Mouse (Mus musculus) intestine, embryonic 15.5 days (tissue): ENCODE results near the gene Impg1. TPM values are rescaled to one million over a fixed set of nuclear protein-coding genes. Genes with fewer than 3 reads are reported as not detected.

Experiments used
- ATAC-seq: fragments of 200-750 bp; cut with Nextera tagmentation; 2 replicates; pipeline ENCODE4 v1.8.0; 2017; ENCODE audit warnings: moderate TSS enrichment, moderate library complexity
- H3K27ac ChIP-seq: fragments of 300-500 bp; sonication (generic); 2 replicates; pipeline ENCODE4 v1.5.1; 2015; ENCODE audit warnings: mild to moderate bottlenecking, inconsistent platforms
- H3K27me3 ChIP-seq: fragments of 300-500 bp; sonication (generic); replicated peaks from 2 replicates; pipeline ENCODE4 v1.6.1; 2015; ENCODE audit warnings: inconsistent platforms
- H3K36me3 ChIP-seq: fragments of 300-500 bp; sonication (generic); 2 replicates; pipeline ENCODE4 v1.6.1; 2015; ENCODE audit warnings: inconsistent platforms
- H3K4me1 ChIP-seq: fragments of 300-500 bp; sonication (generic); replicated peaks from 2 replicates; pipeline ENCODE4 v1.6.1; 2015; ENCODE audit warnings: inconsistent platforms
- H3K4me2 ChIP-seq: fragments of 300-500 bp; sonication (generic); replicated peaks from 2 replicates; pipeline ENCODE4 v1.6.1; 2015; ENCODE audit warnings: mild to moderate bottlenecking, inconsistent platforms
- H3K4me3 ChIP-seq: fragments of 300-500 bp; sonication (generic); replicated peaks from 2 replicates; pipeline ENCODE4 v1.5.1; 2015; ENCODE audit warnings: inconsistent platforms
- H3K9ac ChIP-seq: fragments of 300-500 bp; sonication (generic); 2 replicates; pipeline ENCODE4 v1.6.1; 2015; ENCODE audit warnings: inconsistent platforms
- H3K9me3 ChIP-seq: fragments of 300-500 bp; sonication (generic); 2 replicates; pipeline ENCODE4 v1.6.1; 2016; ENCODE audit warnings: inconsistent platforms
- WGBS: fragments of 180-500 bp; shearing (Covaris S2); methylation state at CpG from one replicate; pipeline ENCODE4 v1.1.7; 2015; 5-methylcytosine and 5-hydroxymethylcytosine counted together
- polyA plus RNA-seq: library from polyadenylated mRNA; unstranded; fragments of >200 nt; fragmentation: Nextera tagmentation; extraction: Ambion mirVana; gene quantifications from 2 replicates; pipeline ENCODE4 v1.2.1, GENCODE M21; 2015

Gene Impg1
- polyA plus RNA-seq, 1 experiment from 2014 or later: not detected

- 92% methylated on average over 4 of the region's 4 CpGs for WGBS
- Histone ChIP-seq H3K27ac (no peak overlapping the region), H3K9ac (no peak overlapping the region), H3K36me3 (peaks cover 2% of the 10 kb centered on the region; the same call in 1 of the 2 replicates), H3K4me1 (no peaks in the 10 kb centered on the region), H3K9me3 (no peaks in the 10 kb centered on the region), H3K4me3 (no peak overlapping the region), H3K27me3 (no peaks in the 10 kb centered on the region), H3K4me2 (no peak overlapping the region)
- no peak for ATAC-seq
Observed at GRCm38 (mm10) chr9:80306390-80306789, 158.9 kb downstream of the Impg1 start.

- no peaks in the 10 kb centered on the region for H3K4me1 ChIP-seq
- no peak overlapping the region for H3K27ac ChIP-seq
- no peak for ATAC-seq
- no peak overlapping the region for H3K9ac ChIP-seq
- H3K4me2 ChIP-seq: no peak overlapping the region
- H3K36me3 ChIP-seq: peaks cover 3% of the 10 kb centered on the region; the same call in 1 of the 2 replicates
- no peaks in the 10 kb centered on the region for H3K9me3 ChIP-seq
- no peaks in the 10 kb centered on the region for H3K27me3 ChIP-seq
- WGBS: 76% methylated on average over 4 of the region's 4 CpGs
- no peak overlapping the region for H3K4me3 ChIP-seq
Observed at GRCm38 (mm10) chr9:80303518-80303917, 161.8 kb downstream of the Impg1 start.

DNA sequence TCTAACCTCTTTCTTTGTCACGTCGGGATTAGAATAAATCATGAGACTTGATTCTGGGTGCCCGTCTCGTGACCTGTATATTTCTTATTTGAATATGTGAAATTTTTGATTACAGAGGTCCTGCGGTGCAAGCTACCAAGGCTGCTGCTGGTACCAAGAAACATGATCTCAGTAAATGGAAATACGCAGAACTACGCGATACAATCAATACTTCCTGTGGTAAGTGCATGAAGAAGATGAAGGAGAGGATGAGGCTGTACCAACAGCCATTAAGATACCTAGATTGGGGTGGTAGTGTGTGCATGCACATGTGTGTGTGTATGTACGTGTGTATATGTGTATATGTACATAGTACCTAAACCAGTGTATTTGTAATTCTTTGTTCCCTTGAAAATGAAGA, 166.2 kb downstream of the Impg1 start:
- Histone ChIP-seq H3K4me1 (no peaks in the 10 kb centered on the region), H3K9me3 (no peaks in the 10 kb centered on the region), H3K4me2 (no peak overlapping the region), H3K27ac (no peak overlapping the region), H3K4me3 (no peak overlapping the region), H3K27me3 (no peaks in the 10 kb centered on the region), H3K36me3 (peaks cover 3% of the 10 kb centered on the region; the same call in 1 of the 2 replicates), H3K9ac (no peak overlapping the region)
- no peak for ATAC-seq
- WGBS: 92% methylated on average over 9 of the region's 9 CpGs

- Histone ChIP-seq H3K9me3 (no peaks in the 10 kb centered on the region), H3K9ac (no peak overlapping the region), H3K36me3 (0 out of 2 replicates have a peak, but pooled peaks cover 3% of the 10 kb centered on the region), H3K27me3 (no peaks in the 10 kb centered on the region), H3K4me1 (no peaks in the 10 kb centered on the region), H3K4me3 (no peak overlapping the region), H3K27ac (no peak overlapping the region), H3K4me2 (no peak overlapping the region)
- 76% methylated on average over 4 of the region's 4 CpGs for WGBS
- ATAC-seq: no peak
Observed at GRCm38 (mm10) chr9:80296086-80296485, 169.2 kb downstream of the Impg1 start.

DNA sequence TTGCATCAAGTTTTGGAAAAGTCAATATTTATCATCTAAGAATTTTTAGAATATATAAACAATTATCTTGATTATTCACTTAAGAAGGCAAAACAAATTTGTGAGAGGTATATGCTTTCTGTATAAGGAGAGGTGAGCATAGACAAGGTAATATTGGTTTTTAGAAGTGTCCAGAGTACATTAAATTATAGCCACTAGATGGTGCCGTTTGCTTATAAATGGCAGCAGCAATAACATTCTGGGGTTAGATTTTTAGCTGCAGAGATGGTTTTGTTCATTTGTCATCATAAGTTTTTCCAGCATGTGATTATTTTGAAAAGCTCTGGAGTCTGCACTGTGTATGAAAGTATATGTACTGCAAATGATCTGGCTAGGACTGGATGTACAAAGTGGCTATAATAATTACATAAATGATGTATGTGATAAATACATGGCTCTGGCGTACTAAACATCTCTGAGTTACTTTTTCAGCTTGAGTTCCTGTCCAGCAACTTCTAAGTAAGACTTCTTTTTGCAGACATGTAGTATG, 172.2 kb downstream of the Impg1 start:
- no peak overlapping the region for H3K4me3 ChIP-seq
- no peak overlapping the region for H3K27ac ChIP-seq
- no peaks in the 10 kb centered on the region for H3K9me3 ChIP-seq
- no peak overlapping the region for H3K4me2 ChIP-seq
- peaks cover 5% of the 10 kb centered on the region; the same call in 1 of the 2 replicates for H3K36me3 ChIP-seq
- 57% methylated on average over 2 of the region's 2 CpGs for WGBS
- no peak overlapping the region for H3K9ac ChIP-seq
- no peaks in the 10 kb centered on the region for H3K27me3 ChIP-seq
- H3K4me1 ChIP-seq: no peaks in the 10 kb centered on the region
- no peak for ATAC-seq

DNA sequence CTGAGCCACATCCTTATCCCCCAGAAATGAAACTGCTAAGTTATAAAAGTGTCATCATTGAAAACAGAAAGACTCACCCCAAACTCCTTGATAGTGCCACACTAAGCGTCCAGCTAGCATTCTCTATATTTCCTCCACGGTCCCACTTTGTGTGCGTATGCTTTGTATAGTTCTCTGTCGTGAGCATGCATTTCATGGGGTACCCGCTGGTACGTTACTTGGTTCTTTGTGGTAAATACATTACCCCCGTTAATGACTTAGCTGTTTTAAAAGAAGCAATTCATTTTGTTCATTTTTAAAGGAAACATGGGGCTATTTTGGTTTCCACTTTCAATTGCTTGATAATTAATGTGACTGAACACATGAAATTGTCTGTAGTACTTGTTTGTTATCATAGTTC, 178.4 kb downstream of the Impg1 start:
- H3K27ac ChIP-seq: no peak overlapping the region
- H3K4me3 ChIP-seq: no peak overlapping the region
- H3K27me3 ChIP-seq: no peaks in the 10 kb centered on the region
- 94% methylated on average over 7 of the region's 7 CpGs for WGBS
- no peak for ATAC-seq
- no peaks in the 10 kb centered on the region for H3K4me1 ChIP-seq
- no peak overlapping the region for H3K4me2 ChIP-seq
- no peak overlapping the region for H3K9ac ChIP-seq
- H3K36me3 ChIP-seq: peaks cover 9% of the 10 kb centered on the region; the same call in 1 of the 2 replicates
- H3K9me3 ChIP-seq: no peaks in the 10 kb centered on the region

- Histone ChIP-seq H3K4me1 (no peaks in the 10 kb centered on the region), H3K27me3 (no peaks in the 10 kb centered on the region), H3K36me3 (peaks cover 7% of the 10 kb centered on the region; the same call in 1 of the 2 replicates), H3K4me2 (no peak overlapping the region), H3K4me3 (no peak overlapping the region), H3K9ac (no peak overlapping the region), H3K27ac (no peak overlapping the region), H3K9me3 (no peaks in the 10 kb centered on the region)
- ATAC-seq: no peak
- WGBS: 84% methylated on average over 2 of the region's 2 CpGs
Observed at GRCm38 (mm10) chr9:80284539-80285174, 180.6 kb downstream of the Impg1 start.

DNA sequence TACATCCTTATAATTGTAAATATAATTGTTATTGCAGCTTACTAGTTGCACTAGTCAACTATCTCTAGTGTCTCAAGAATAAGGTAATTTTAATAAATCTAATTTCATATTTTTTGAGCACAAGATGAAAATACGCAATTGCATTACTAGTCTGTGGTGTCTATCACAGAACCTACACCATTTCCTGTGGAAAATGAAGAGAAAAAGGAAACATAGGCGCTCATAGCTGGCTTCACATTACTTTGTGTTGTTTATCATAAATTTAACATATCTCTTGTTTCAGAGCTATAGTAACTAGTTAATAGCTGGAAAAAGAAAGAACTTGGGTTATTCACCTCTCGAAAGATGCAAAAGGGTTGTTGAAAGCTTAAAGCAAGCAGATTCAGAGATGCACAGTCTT, 182.9 kb downstream of the Impg1 start:
- Histone ChIP-seq H3K4me2 (no peak overlapping the region), H3K4me1 (no peaks in the 10 kb centered on the region), H3K27me3 (no peaks in the 10 kb centered on the region), H3K9ac (no peak overlapping the region), H3K9me3 (no peaks in the 10 kb centered on the region), H3K27ac (no peak overlapping the region), H3K36me3 (peaks cover 10% of the 10 kb centered on the region), H3K4me3 (no peak overlapping the region)
- WGBS: 91% methylated on average over 3 of the region's 3 CpGs
- ATAC-seq: no peak

- no peak overlapping the region for H3K27ac ChIP-seq
- H3K9ac ChIP-seq: no peak overlapping the region
- ATAC-seq: no peak
- H3K4me3 ChIP-seq: no peak overlapping the region
- no peak overlapping the region for H3K4me2 ChIP-seq
- H3K27me3 ChIP-seq: no peaks in the 10 kb centered on the region
- peaks cover 15% of the 10 kb centered on the region for H3K36me3 ChIP-seq
- WGBS: 97% methylated on average over 1 of the region's 1 CpGs
- H3K9me3 ChIP-seq: no peaks in the 10 kb centered on the region
- H3K4me1 ChIP-seq: no peaks in the 10 kb centered on the region
Observed at GRCm38 (mm10) chr9:80280724-80281123, 184.6 kb downstream of the Impg1 start.

DNA sequence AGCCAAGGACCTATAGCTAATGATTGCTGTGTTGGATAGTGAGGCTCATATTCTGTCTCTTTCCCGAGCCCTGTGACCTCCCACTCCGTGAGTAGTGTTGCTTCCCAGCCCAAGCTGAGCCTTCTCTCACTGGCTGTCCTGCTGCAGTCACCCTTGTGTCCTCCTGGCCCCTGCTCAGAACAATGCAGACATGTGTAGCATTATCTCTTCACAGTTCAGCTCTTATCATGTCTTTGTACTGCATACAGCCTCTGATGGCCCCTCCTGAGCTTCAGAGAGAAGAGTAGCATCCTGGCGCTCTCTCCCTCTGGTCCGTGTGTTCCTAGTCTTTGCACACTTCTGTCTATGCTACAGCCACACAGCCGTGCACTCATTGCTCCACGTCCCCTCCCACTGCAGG, 187.5 kb downstream of the Impg1 start:
- no peaks in the 10 kb centered on the region for H3K27me3 ChIP-seq
- no peaks in the 10 kb centered on the region for H3K4me1 ChIP-seq
- no peak for ATAC-seq
- H3K4me2 ChIP-seq: no peak overlapping the region
- H3K4me3 ChIP-seq: no peak overlapping the region
- H3K36me3 ChIP-seq: peaks cover 11% of the 10 kb centered on the region
- H3K9me3 ChIP-seq: no peaks in the 10 kb centered on the region
- WGBS: 81% methylated on average over 6 of the region's 6 CpGs
- H3K9ac ChIP-seq: no peak overlapping the region
- H3K27ac ChIP-seq: no peak overlapping the region

GRCm38 (mm10) chr9:80277157-80277556, 188.1 kb downstream of the Impg1 start:
- ATAC-seq: no peak
- Histone ChIP-seq H3K4me3 (no peak overlapping the region), H3K27ac (no peak overlapping the region), H3K9me3 (no peaks in the 10 kb centered on the region), H3K36me3 (peaks cover 11% of the 10 kb centered on the region), H3K4me2 (no peak overlapping the region), H3K4me1 (no peaks in the 10 kb centered on the region), H3K9ac (no peak overlapping the region), H3K27me3 (no peaks in the 10 kb centered on the region)
- WGBS: 56% methylated on average over 2 of the region's 2 CpGs

DNA sequence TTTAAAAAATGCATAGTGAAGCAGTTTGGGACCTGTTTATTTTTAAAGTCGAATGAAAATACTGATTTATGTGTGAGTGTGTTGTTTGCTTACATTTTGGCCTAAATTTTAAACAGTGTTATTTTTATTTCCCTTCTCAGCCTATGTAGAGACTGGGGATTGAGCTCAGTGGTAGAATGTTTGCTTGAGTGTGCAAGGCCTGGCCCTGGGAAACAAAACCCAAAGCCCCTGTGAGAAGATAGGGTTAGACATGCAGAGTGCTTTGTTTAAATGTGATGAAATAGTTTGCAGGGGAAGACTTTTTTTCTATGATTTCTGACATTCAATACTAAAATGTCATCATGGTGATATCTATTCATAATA, 189.5 kb downstream of the Impg1 start:
- H3K36me3 ChIP-seq: peaks cover 11% of the 10 kb centered on the region
- no peaks in the 10 kb centered on the region for H3K9me3 ChIP-seq
- WGBS: 59% methylated on average over 1 of the region's 1 CpGs
- H3K27ac ChIP-seq: no peak overlapping the region
- no peak overlapping the region for H3K4me2 ChIP-seq
- ATAC-seq: no peak
- no peak overlapping the region for H3K4me3 ChIP-seq
- H3K4me1 ChIP-seq: no peaks in the 10 kb centered on the region
- no peak overlapping the region for H3K9ac ChIP-seq
- no peaks in the 10 kb centered on the region for H3K27me3 ChIP-seq
